ENCODE assay signal across 28 mouse cellular contexts in genomic region chr6:6781556-6781955, GRCm38 (mm10).
DNase-seq lines count a peak whose midpoint lies in the region; ATAC-seq and TF ChIP-seq lines count a peak whose summit lies in the region.
"Had no signal": no experiment of that assay in that cellular context is flagged by ENCODE, and none has a peak within 500 bp of the region (broad histone marks: within the 10 kb centered on the region; RNA-seq: fewer than 3 reads in every experiment).

No protein-coding gene starts in this region.

- H3K4me3 ChIP-seq in heart, embryonic 12.5 days = no peak overlapping the region
- no peak overlapping the region for H3K4me3 ChIP-seq in midbrain, embryonic 11.5 days (ENCODE audit: low read depth, low read length)
- H3K4me3 ChIP-seq in midbrain, embryonic 13.5 days (replicated peaks) = no peak overlapping the region
- no peak overlapping the region for H3K4me3 ChIP-seq in limb, embryonic 13.5 days
- H3K4me3 ChIP-seq: embryonic facial prominence, embryonic 12.5 days; neural tube, embryonic 13.5 days had no signal

- H3K4me2 ChIP-seq in heart, embryonic 12.5 days = no peak overlapping the region
- H3K4me2 ChIP-seq in midbrain, embryonic 11.5 days = no peak overlapping the region
- no peak overlapping the region for H3K4me2 ChIP-seq in midbrain, embryonic 13.5 days (replicated peaks)
- no peak overlapping the region for H3K4me2 ChIP-seq in limb, embryonic 13.5 days (replicated peaks)
- H3K4me2 ChIP-seq: embryonic facial prominence, embryonic 12.5 days; heart, embryonic 11.5 days; liver, embryonic 11.5 days; neural tube, embryonic 13.5 days had no signal

- H3K27me3 ChIP-seq in heart, embryonic 12.5 days (replicated peaks) = no peaks in the 10 kb centered on the region
- no peaks in the 10 kb centered on the region for H3K27me3 ChIP-seq in midbrain, embryonic 11.5 days (ENCODE audit: control insufficient read depth, insufficient read depth, low read length)
- H3K27me3 ChIP-seq in midbrain, embryonic 13.5 days = no peaks in the 10 kb centered on the region
- no peaks in the 10 kb centered on the region for H3K27me3 ChIP-seq in limb, embryonic 13.5 days
- H3K27me3 ChIP-seq: embryonic facial prominence, embryonic 12.5 days; neural tube, embryonic 13.5 days had no signal

- no peak for ATAC-seq in heart, embryonic 12.5 days (ENCODE audit: insufficient number of reproducible peaks, low FRiP score)
- ATAC-seq in midbrain, embryonic 11.5 days (ENCODE audit: low FRiP score) = no peak
- ATAC-seq in midbrain, embryonic 13.5 days = no peak
- ATAC-seq in limb, embryonic 13.5 days (ENCODE audit: low FRiP score, low read depth) = 0 out of 2 replicates have a peak, but pooled peaks have one; percentile 15
- ATAC-seq: activated CD4-positive, CD25-positive, alpha-beta regulatory T cell, adult 4 months; hindbrain, embryonic 16.5 days; midbrain, embryonic 16.5 days had no signal

- peak; percentile 46 for DNase-seq in heart, adult 11 months
- peak; percentile 57 for DNase-seq in midbrain, embryonic 11.5 days (ENCODE audit: low spot score, missing footprints)
- peak; percentile 55 for DNase-seq in brain, embryonic 14.5 days (ENCODE audit: low read depth)
- no peak for DNase-seq in frontal cortex, adult 2 months (ENCODE audit: extremely low spot score in 1 of 2, low spot score in 1 of 2)
- DNase-seq in adrenal gland, adult 2 months = no peak
- DNase-seq: adrenal gland, postnatal 14 days; B cell, adult 2 months; cerebellum, adult 18-20 months; cerebellum, postnatal 25 days; gastrocnemius, postnatal 25 days; heart, adult 18-20 months; kidney, adult 18-20 months; layer of hippocampus, postnatal 36 days; left cerebral cortex, postnatal 4 days; right cerebral cortex, postnatal 25 days; thymus, postnatal 14 days had no signal

- no peaks in the 10 kb centered on the region for H3K36me3 ChIP-seq in heart, embryonic 12.5 days
- H3K36me3 ChIP-seq in midbrain, embryonic 11.5 days (ENCODE audit: control insufficient read depth, insufficient read depth, low read length) = no peaks in the 10 kb centered on the region
- H3K36me3 ChIP-seq in midbrain, embryonic 13.5 days = no peaks in the 10 kb centered on the region
- no peaks in the 10 kb centered on the region for H3K36me3 ChIP-seq in limb, embryonic 13.5 days
- H3K36me3 ChIP-seq: embryonic facial prominence, embryonic 12.5 days; neural tube, embryonic 13.5 days had no signal

- H3K4me1 ChIP-seq in heart, embryonic 12.5 days (replicated peaks) = peaks cover 16% of the 10 kb centered on the region
- no peaks in the 10 kb centered on the region for H3K4me1 ChIP-seq in midbrain, embryonic 11.5 days (ENCODE audit: control insufficient read depth, insufficient read depth, low read length)
- no peaks in the 10 kb centered on the region for H3K4me1 ChIP-seq in midbrain, embryonic 13.5 days (replicated peaks)
- H3K4me1 ChIP-seq in limb, embryonic 13.5 days = peaks cover 14% of the 10 kb centered on the region

- H3K9ac ChIP-seq in heart, embryonic 12.5 days = no peak overlapping the region
- H3K9ac ChIP-seq in midbrain, embryonic 11.5 days (ENCODE audit: low read length) = no peak overlapping the region
- H3K9ac ChIP-seq in midbrain, embryonic 13.5 days (replicated peaks) = no peak overlapping the region
- H3K9ac ChIP-seq in limb, embryonic 13.5 days = no peak overlapping the region
- H3K9ac ChIP-seq: embryonic facial prominence, embryonic 12.5 days; neural tube, embryonic 13.5 days had no signal

- no peak for TF ChIP-seq POLR2A in brain, embryonic 14.5 days (IDR thresholded peaks at IDR 0.05; ENCODE audit: borderline replicate concordance, extremely low read depth, insufficient read depth, insufficient read length, poor library complexity, severe bottlenecking)

- TF ChIP-seq CTCF in brain, embryonic 14.5 days (IDR thresholded peaks at IDR 0.05; ENCODE audit: borderline replicate concordance, extremely low read depth, insufficient read depth, insufficient read length) = no peak

- 48% methylated on average over 3 of the region's 3 CpGs for WGBS in heart, embryonic 12.5 days
- WGBS in midbrain, embryonic 11.5 days = 69% methylated on average over 3 of the region's 3 CpGs
- whole genome bisulfite sequencing in midbrain, embryonic 13.5 days = 53% methylated on average over 3 of the region's 3 CpGs
- 29% methylated on average over 3 of the region's 3 CpGs for WGBS in limb, embryonic 13.5 days

- no peaks in the 10 kb centered on the region for H3K9me3 ChIP-seq in heart, embryonic 12.5 days (replicated peaks)
- no peaks in the 10 kb centered on the region for H3K9me3 ChIP-seq in midbrain, embryonic 11.5 days (ENCODE audit: control insufficient read depth, low read length)
- H3K9me3 ChIP-seq in midbrain, embryonic 13.5 days = no peaks in the 10 kb centered on the region
- H3K9me3 ChIP-seq in limb, embryonic 13.5 days = no peaks in the 10 kb centered on the region
- H3K9me3 ChIP-seq: embryonic facial prominence, embryonic 12.5 days; neural tube, embryonic 13.5 days had no signal

- H3K27ac ChIP-seq in heart, embryonic 12.5 days (ENCODE audit: poor library complexity, severe bottlenecking) = no peak overlapping the region
- no peak overlapping the region for H3K27ac ChIP-seq in midbrain, embryonic 11.5 days (ENCODE audit: low read depth, low read length)
- no peak overlapping the region for H3K27ac ChIP-seq in midbrain, embryonic 13.5 days
- no peak overlapping the region for H3K27ac ChIP-seq in limb, embryonic 13.5 days
- H3K27ac ChIP-seq: embryonic facial prominence, embryonic 12.5 days; kidney, postnatal 0 days; macrophage; neural tube, embryonic 13.5 days had no signal

Comparison
In these comparisons a context has a peak if more than half of its experiments do, and no peak if none do; other contexts are left out.
1. DNase-seq: peak in heart, adult 11 months (single experiment), midbrain, embryonic 11.5 days (single experiment) and brain, embryonic 14.5 days (single experiment); none in frontal cortex, adult 2 months (0 of 2) and adrenal gland, adult 2 months (single experiment).